30 mouse cellular contexts compared by ENCODE assay signal in the genomic region with DNA sequence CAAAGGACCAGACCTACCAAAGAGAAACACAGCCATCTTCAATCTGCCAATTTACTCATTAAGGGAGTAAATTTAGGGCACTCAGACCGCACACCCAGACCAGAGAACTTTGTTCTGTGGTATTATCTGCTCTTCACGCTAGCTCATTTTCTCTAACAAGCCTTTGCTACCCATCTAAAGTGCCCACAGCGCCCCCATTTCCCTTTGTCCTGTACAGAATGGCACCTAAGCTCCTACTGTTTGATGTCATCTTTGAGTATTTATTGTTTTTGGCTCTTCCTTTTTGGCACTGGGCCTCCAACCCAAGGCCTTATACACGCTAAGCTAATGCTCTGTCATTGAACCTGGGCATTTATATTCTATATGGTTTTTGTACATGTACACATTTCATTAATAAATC. TPM values are rescaled to one million over a fixed set of nuclear protein-coding genes. Genes with fewer than 3 reads are reported as not detected.
A peak's percentile ranks its signal among the peaks of the same experiment; 100 is the strongest.
DNase-seq lines count a peak whose midpoint lies in the region; TF ChIP-seq lines count a peak whose summit lies in the region.
"Had no signal": no experiment of that assay in that cellular context is flagged by ENCODE, and none has a peak within 500 bp of the region (broad histone marks: within the 10 kb centered on the region; RNA-seq: fewer than 3 reads in every experiment).

No protein-coding gene starts in this region.

- DNase-seq in kidney, adult 2 months: peak; percentile 53
- DNase-seq in kidney, postnatal 4 days: no peak
- DNase-seq in kidney, postnatal 36 days: peak; percentile 46 to 50
- no peak for DNase-seq in kidney, adult 8-10 months
- peak; percentile 64 for DNase-seq in MN1 (ENCODE audit: low spot score)
- DNase-seq in B cell, adult 2 months: no peak
- DNase-seq: adrenal gland, adult 8-10 months; cerebellum, adult 11-12 months; cerebellum, adult 9-11 months; forebrain, postnatal 0 days; gastrocnemius, postnatal 10 days; heart, postnatal 4 days; layer of hippocampus, postnatal 36 days; left cerebral cortex, postnatal 4 days; liver, postnatal 0 days; lung, postnatal 10 days; retina, postnatal 1 day; right cerebral cortex, postnatal 14 days; thymus, postnatal 4 days had no signal

- H3K36me3 ChIP-seq in kidney, adult 2 months (ENCODE audit: control insufficient read depth, insufficient read depth, low read length): no peaks in the 10 kb centered on the region
- H3K36me3 ChIP-seq: forebrain, embryonic 12.5 days; heart, embryonic 12.5 days; hindbrain, embryonic 13.5 days; kidney, embryonic 15.5 days; liver, embryonic 12.5 days; midbrain, embryonic 12.5 days; neural tube, embryonic 13.5 days had no signal

- no peak for TF ChIP-seq CTCF in kidney, adult 2 months (conservative IDR thresholded peaks at IDR 0.05; ENCODE audit: insufficient read depth, insufficient read length, low read depth, low read length)

- WGBS in kidney, adult 2 months: 76% methylated on average over 4 of the region's 4 CpGs

- TF ChIP-seq POLR2A in kidney, adult 2 months (IDR thresholded peaks at IDR 0.05; ENCODE audit: low read depth, low read length): no peak

- no peaks in the 10 kb centered on the region for H3K27me3 ChIP-seq in kidney, adult 2 months (replicated peaks; ENCODE audit: control insufficient read depth, insufficient read depth, low read length)
- H3K27me3 ChIP-seq: CH12.LX; forebrain, embryonic 12.5 days; heart, embryonic 12.5 days; hindbrain, embryonic 13.5 days; kidney, embryonic 15.5 days; midbrain, embryonic 12.5 days; neural tube, embryonic 13.5 days had no signal

- no peaks in the 10 kb centered on the region for H3K4me1 ChIP-seq in kidney, adult 2 months (ENCODE audit: control insufficient read depth, insufficient read depth, low read length)
- peaks cover 9% of the 10 kb centered on the region for H3K4me1 ChIP-seq in brown adipose tissue, adult 24 weeks (ENCODE audit: control insufficient read depth, insufficient read depth, insufficient read length, low read length)
- H3K4me1 ChIP-seq: forebrain, embryonic 12.5 days; hindbrain, embryonic 13.5 days; liver, embryonic 12.5 days; midbrain, embryonic 12.5 days; neural tube, embryonic 13.5 days had no signal

- no peak overlapping the region for H3K4me3 ChIP-seq in kidney, adult 2 months (ENCODE audit: insufficient read depth, low read depth, low read length)
- no peak overlapping the region for H3K4me3 ChIP-seq in brown adipose tissue, adult 24 weeks (ENCODE audit: insufficient read depth, low read depth, low read length)
- H3K4me3 ChIP-seq: erythroblast, embryonic 14.5 days; forebrain, embryonic 12.5 days; heart, embryonic 12.5 days; hindbrain, embryonic 13.5 days; kidney, embryonic 15.5 days; liver, embryonic 12.5 days; megakaryocyte, embryonic 14.5 days; midbrain, embryonic 12.5 days; neural tube, embryonic 13.5 days had no signal

- peak overlapping the region; percentile 13; the same call in 1 of the 2 replicates for H3K27ac ChIP-seq in kidney, adult 2 months (ENCODE audit: insufficient read depth, low read depth, low read length)
- H3K27ac ChIP-seq in brown adipose tissue, adult 24 weeks (replicated peaks; ENCODE audit: low read depth, low read length): peak overlapping the region; percentile 98
- H3K27ac ChIP-seq: forebrain, embryonic 12.5 days; hindbrain, embryonic 13.5 days; kidney, embryonic 15.5 days; liver, embryonic 12.5 days; midbrain, embryonic 12.5 days; neural tube, embryonic 13.5 days had no signal

RNA-seq across cellular contexts. Expression of gene Elk3, which starts 9.2 kb away (rescaled TPM):
- 27.5 and 28.1 TPM in 2 replicates for polyA plus RNA-seq in kidney, adult 2 months (2012; rRNA removed)
- polyA plus RNA-seq in brown adipose tissue, adult 24 weeks (2012; ENCODE audit: insufficient read depth, insufficient read length, missing spikeins): 8.0 and 14.4 TPM in 2 replicates

Comparison
In these comparisons a context has a peak if more than half of its experiments do, and no peak if none do; other contexts are left out.
1. DNase-seq: peak in kidney, adult 2 months (single experiment), kidney, postnatal 36 days (2 of 2) and MN1 (single experiment); none in kidney, postnatal 4 days (0 of 2), kidney, adult 8-10 months (0 of 2) and B cell, adult 2 months (0 of 2).